Mouse (Mus musculus): ENCODE results near the gene Ache.

DNA sequence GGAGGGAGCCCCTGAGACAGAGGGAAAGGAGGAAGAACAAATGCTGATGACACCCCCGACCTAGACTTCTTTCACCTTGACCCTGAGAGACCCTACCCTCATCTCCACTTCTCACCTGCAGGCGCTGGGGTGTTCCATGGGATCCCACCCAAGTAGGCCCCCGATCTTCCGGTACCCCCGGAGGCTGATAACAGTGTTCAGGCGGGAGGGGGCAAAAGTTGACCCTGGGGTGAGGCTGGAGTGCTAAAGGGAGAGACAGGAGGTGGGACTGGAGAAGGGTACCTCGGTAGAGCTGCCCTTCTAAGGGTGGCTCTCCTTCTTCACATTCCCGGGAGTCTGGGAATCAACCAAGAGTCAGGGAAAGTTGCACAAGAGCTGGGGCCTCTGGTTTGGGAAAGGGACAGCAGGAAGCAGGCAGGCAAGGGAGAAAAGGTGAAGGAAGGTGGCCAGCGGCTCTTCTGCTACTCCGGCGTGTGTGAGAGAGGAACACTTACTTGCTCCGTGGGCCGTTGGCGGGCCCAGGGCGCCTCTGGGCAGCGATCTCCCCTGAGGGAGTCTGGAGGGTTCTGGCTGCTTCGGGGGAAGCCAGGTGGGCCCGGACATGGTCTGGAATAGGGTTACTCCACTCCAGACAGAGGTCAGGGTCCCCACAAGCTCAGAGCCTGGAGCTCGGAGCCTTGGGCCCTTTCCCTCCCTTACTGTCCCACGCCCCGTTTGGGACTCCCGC lies 26.3 kb downstream of the Ache start:
- TF ChIP-seq POLR2A (IDR thresholded peaks at IDR 0.05; ENCODE audit: extremely low read depth, insufficient read depth, low read length) (no peak), CTCF (IDR thresholded peaks at IDR 0.05; ENCODE audit: extremely low read depth, insufficient read depth, low read length) (no peak)

Data from cortical plate, adult 2 months (tissue).